In genomic region chr13:58275599-58275998, GRCm38 (mm10) we compare ENCODE assay signal across 8 mouse cellular contexts. TPM values are rescaled to one million over a fixed set of nuclear protein-coding genes. Genes with fewer than 3 reads are reported as not detected.
DNase-seq lines count a peak whose midpoint lies in the region; ATAC-seq and TF ChIP-seq lines count a peak whose summit lies in the region.

Gene Gkap1, minus strand, starts transcription at chr13:58275699.

- TF ChIP-seq CTCF in small intestine, adult 2 months (IDR thresholded peaks at IDR 0.05; ENCODE audit: extremely low read depth, insufficient read length, insufficient replicate concordance, low read depth, low read length): no peak

- no peak for DNase-seq in lung, postnatal 10 days
- DNase-seq in embryonic facial prominence, embryonic 11.5 days (ENCODE audit: low spot score): no peak
- DNase-seq in limb, embryonic 10.5 days (ENCODE audit: low spot score): no peak
- no peak for DNase-seq in frontal cortex, postnatal 36 days (ENCODE audit: low spot score in 2 of 2)

- H3K36me3 ChIP-seq in lung, embryonic 15.5 days: no peaks in the 10 kb centered on the region
- no peaks in the 10 kb centered on the region for H3K36me3 ChIP-seq in embryonic facial prominence, embryonic 11.5 days (replicated peaks; ENCODE audit: control insufficient read depth, insufficient read depth, low read depth, low read length)
- H3K36me3 ChIP-seq in heart, embryonic 16.5 days (ENCODE audit: control insufficient read depth, insufficient read depth): no peaks in the 10 kb centered on the region
- no peaks in the 10 kb centered on the region for H3K36me3 ChIP-seq in limb, embryonic 10.5 days
- H3K36me3 ChIP-seq in small intestine, adult 2 months (ENCODE audit: control insufficient read depth, insufficient read depth, low read length): no peaks in the 10 kb centered on the region

- H3K27ac ChIP-seq in lung, embryonic 15.5 days: peak within 1 kb of the TSS; percentile 78
- peak within 1 kb of the TSS; percentile 62; the same call in 1 of the 2 replicates for H3K27ac ChIP-seq in embryonic facial prominence, embryonic 11.5 days (replicated peaks; ENCODE audit: low read depth, low read length)
- H3K27ac ChIP-seq in heart, embryonic 16.5 days (ENCODE audit: low read length): peak within 1 kb of the TSS; percentile 75
- H3K27ac ChIP-seq in limb, embryonic 10.5 days: peak within 1 kb of the TSS; percentile 89
- H3K27ac ChIP-seq in small intestine, adult 2 months (ENCODE audit: insufficient read depth, low read depth, low read length): no peak within 1 kb of the TSS

- TF ChIP-seq POLR2A in small intestine, adult 2 months (IDR thresholded peaks at IDR 0.05; ENCODE audit: low read depth, low read length): no peak

- WGBS in lung, embryonic 15.5 days: 72% methylated on average over 8 of the region's 8 CpGs
- 79% methylated on average over 8 of the region's 8 CpGs for WGBS in embryonic facial prominence, embryonic 11.5 days
- WGBS in heart, embryonic 16.5 days: 78% methylated on average over 8 of the region's 8 CpGs
- WGBS in limb, embryonic 10.5 days: 76% methylated on average over 8 of the region's 8 CpGs
- 87% methylated on average over 8 of the region's 8 CpGs for WGBS in small intestine, adult 2 months

- H3K4me2 ChIP-seq in lung, embryonic 15.5 days: peak within 1 kb of the TSS; percentile 87
- peak within 1 kb of the TSS; percentile 85 for H3K4me2 ChIP-seq in embryonic facial prominence, embryonic 11.5 days (ENCODE audit: low read depth, low read length)
- H3K4me2 ChIP-seq in heart, embryonic 16.5 days (ENCODE audit: low read depth, low read length): peak within 1 kb of the TSS; percentile 80

- ATAC-seq in lung, embryonic 15.5 days (ENCODE audit: borderline replicate concordance, extremely low read depth, low FRiP score, low TSS enrichment): no peak
- ATAC-seq in embryonic facial prominence, embryonic 11.5 days (replicated peaks; ENCODE audit: insufficient number of reproducible peaks, low FRiP score, low TSS enrichment, low read depth): no peak
- no peak for ATAC-seq in heart, embryonic 16.5 days (replicated peaks; ENCODE audit: extremely low read depth, insufficient read depth, low FRiP score)
- ATAC-seq in cerebellum, adult (ENCODE audit: insufficient number of reproducible peaks, low FRiP score, low TSS enrichment): no peak

- no peaks in the 10 kb centered on the region for H3K9me3 ChIP-seq in lung, embryonic 15.5 days
- H3K9me3 ChIP-seq in embryonic facial prominence, embryonic 11.5 days (replicated peaks; ENCODE audit: control insufficient read depth, low read length): no peaks in the 10 kb centered on the region
- H3K9me3 ChIP-seq in heart, embryonic 16.5 days (replicated peaks; ENCODE audit: control insufficient read depth, low read length): no peaks in the 10 kb centered on the region
- no peaks in the 10 kb centered on the region for H3K9me3 ChIP-seq in limb, embryonic 10.5 days (replicated peaks)

- peak within 1 kb of the TSS; percentile 73 for H3K9ac ChIP-seq in lung, embryonic 15.5 days
- H3K9ac ChIP-seq in embryonic facial prominence, embryonic 11.5 days (replicated peaks; ENCODE audit: low read length): peak within 1 kb of the TSS; percentile 85
- H3K9ac ChIP-seq in heart, embryonic 16.5 days (ENCODE audit: low read length): peak within 1 kb of the TSS; percentile 92

- peaks cover 13% of the 10 kb centered on the region; the same call in 1 of the 2 replicates for H3K4me1 ChIP-seq in lung, embryonic 15.5 days
- H3K4me1 ChIP-seq in embryonic facial prominence, embryonic 11.5 days (ENCODE audit: control insufficient read depth, insufficient read depth, low read length): no peaks in the 10 kb centered on the region
- peaks cover 10% of the 10 kb centered on the region for H3K4me1 ChIP-seq in heart, embryonic 16.5 days (ENCODE audit: control insufficient read depth, insufficient read depth, low read length)
- peaks cover 20% of the 10 kb centered on the region for H3K4me1 ChIP-seq in limb, embryonic 10.5 days
- peaks cover 4% of the 10 kb centered on the region for H3K4me1 ChIP-seq in small intestine, adult 2 months (ENCODE audit: control insufficient read depth, insufficient read depth, insufficient read length, low read length)

- peak within 1 kb of the TSS; percentile 91 for H3K4me3 ChIP-seq in lung, embryonic 15.5 days
- H3K4me3 ChIP-seq in embryonic facial prominence, embryonic 11.5 days (ENCODE audit: low read depth, low read length): peak within 1 kb of the TSS; percentile 85
- peak within 1 kb of the TSS; percentile 87 for H3K4me3 ChIP-seq in heart, embryonic 16.5 days (ENCODE audit: low read length)
- H3K4me3 ChIP-seq in limb, embryonic 10.5 days: peak within 1 kb of the TSS; percentile 87
- peak within 1 kb of the TSS; percentile 98 for H3K4me3 ChIP-seq in small intestine, adult 2 months (ENCODE audit: low read depth, low read length)

- H3K27me3 ChIP-seq in lung, embryonic 15.5 days: 0 out of 2 replicates have a peak, but pooled peaks cover 6% of the 10 kb centered on the region
- H3K27me3 ChIP-seq in embryonic facial prominence, embryonic 11.5 days (ENCODE audit: control insufficient read depth, insufficient read depth, low read length): no peaks in the 10 kb centered on the region
- 0 out of 2 replicates have a peak, but pooled peaks cover 2% of the 10 kb centered on the region for H3K27me3 ChIP-seq in heart, embryonic 16.5 days (ENCODE audit: control insufficient read depth, insufficient read depth, low read length)
- peaks cover 36% of the 10 kb centered on the region for H3K27me3 ChIP-seq in limb, embryonic 10.5 days (ENCODE audit: low read depth, poor library complexity, severe bottlenecking)
- peaks cover 19% of the 10 kb centered on the region for H3K27me3 ChIP-seq in small intestine, adult 2 months (ENCODE audit: control insufficient read depth, insufficient read depth, low read length)

RNA-seq across cellular contexts. Expression of gene Gkap1, which starts in this region (rescaled TPM):
- 22.7 and 23.6 TPM in 2 replicates for polyA plus RNA-seq in lung, embryonic 15.5 days (2015; fragmentation: Nextera tagmentation; extraction: Ambion mirVana)
- 22.0 and 31.2 TPM in 2 replicates for polyA plus RNA-seq in embryonic facial prominence, embryonic 11.5 days (2014; fragmentation: Nextera tagmentation; extraction: Ambion mirVana)
- 17.0 and 18.9 TPM in 2 replicates for polyA plus RNA-seq in heart, embryonic 16.5 days (2015; fragmentation: Nextera tagmentation; extraction: Ambion mirVana)
- polyA plus RNA-seq in limb, embryonic 10.5 days (2016; fragmentation: Nextera tagmentation; extraction: Ambion mirVana): 10.6 and 12.8 TPM in 2 replicates
- 0.38 and 1.0 TPM in 2 replicates for polyA plus RNA-seq in small intestine, adult 2 months (2012; rRNA removed)
